Mouse (Mus musculus): ENCODE results near the gene 1700084M14Rik. TPM values are rescaled to one million over a fixed set of nuclear protein-coding genes. Genes with fewer than 3 reads are reported as not detected.

Gene 1700084M14Rik
- polyA plus RNA-seq (2017; shearing (Covaris generic)) = not detected

DNA sequence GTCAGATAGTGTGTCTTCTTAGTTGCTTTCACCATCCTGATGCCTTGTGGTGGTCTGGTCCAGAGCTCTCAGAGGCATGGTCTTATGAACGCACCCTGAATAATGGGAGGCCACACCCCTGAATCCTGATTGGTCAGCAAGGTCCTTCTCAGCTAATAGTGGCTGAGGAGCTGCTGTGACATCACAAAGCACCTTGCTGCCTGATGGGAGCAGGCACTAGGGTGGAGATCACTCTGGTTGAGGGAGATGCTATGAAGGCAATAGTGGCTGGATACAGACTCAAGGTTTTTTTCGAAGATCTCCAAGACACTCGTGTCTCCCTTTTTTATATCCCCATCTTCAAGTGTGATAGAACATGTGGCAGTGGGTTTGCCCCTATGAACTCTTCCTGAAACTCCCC, at the start of gene 1700084M14Rik:
1700084M14Rik (minus strand) TSS at position 101 of the 400 bp plus-strand sequence.

Other genes with a start within 250 kb of the 1700084M14Rik start
- gene Mageb2, start 244.2 kb downstream of the 1700084M14Rik start, polyA plus RNA-seq (2017; shearing (Covaris generic)) = not detected
- gene Gm5072, start 183.4 kb downstream of the 1700084M14Rik start, polyA plus RNA-seq (2017; shearing (Covaris generic)) = not detected
- gene Gm8914, start 95.8 kb downstream of the 1700084M14Rik start, polyA plus RNA-seq (2017; shearing (Covaris generic)) = not detected
- gene Gm14781, start 56.3 kb upstream of the 1700084M14Rik start, polyA plus RNA-seq (2017; shearing (Covaris generic)) = not detected
- gene Mageb5, start 207.1 kb upstream of the 1700084M14Rik start, polyA plus RNA-seq (2017; shearing (Covaris generic)) = not detected

Measured in activated CD4-positive, CD25-positive, alpha-beta regulatory T cell, adult 9 weeks (primary cell).